Mouse (Mus musculus): ENCODE results near the gene Kif27.
"Not testable (repeated sequence)": the region's sequence is repeated elsewhere in the genome, so short reads cannot be mapped to it uniquely, and the experiment has no call there.

Kif27 gene

DNA sequence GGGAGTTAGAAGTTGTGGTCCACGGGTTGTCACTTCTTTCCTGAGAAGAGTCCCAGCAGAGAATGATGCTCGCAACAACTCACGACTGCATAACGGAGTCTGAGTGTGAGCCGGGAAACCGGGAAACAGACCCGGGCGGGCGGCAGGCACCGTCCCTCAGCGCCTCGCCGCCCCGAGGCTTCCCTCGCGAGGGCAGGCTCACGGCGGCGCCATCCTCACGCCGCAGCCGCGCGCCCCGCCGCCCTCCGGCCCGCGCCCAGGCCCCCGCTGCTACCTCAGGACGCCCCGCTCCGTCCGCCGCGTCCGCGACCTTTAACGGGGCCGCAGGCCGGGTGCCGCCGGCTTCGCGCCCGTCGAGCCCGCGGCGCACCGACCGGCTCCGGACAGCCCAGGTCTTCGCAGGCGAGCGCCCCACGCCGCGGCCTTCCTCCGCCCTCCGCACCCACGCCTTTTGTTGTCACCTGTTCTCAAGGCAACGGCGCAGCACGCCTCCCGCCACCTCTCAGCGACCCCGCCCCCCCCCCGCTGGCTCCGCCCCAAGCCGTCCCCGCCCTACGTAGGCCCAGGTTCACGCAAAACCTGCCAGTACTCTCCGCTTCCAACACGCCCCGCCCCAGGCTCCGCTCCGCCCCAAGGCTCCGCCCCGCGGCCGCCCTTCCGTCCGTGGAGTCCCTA is at the start of gene Kif27:
TSS of gene Kif27 (minus strand) at position 494 of the 675 bp plus-strand sequence.
- peak; percentile 94 for DNase-seq

DNA sequence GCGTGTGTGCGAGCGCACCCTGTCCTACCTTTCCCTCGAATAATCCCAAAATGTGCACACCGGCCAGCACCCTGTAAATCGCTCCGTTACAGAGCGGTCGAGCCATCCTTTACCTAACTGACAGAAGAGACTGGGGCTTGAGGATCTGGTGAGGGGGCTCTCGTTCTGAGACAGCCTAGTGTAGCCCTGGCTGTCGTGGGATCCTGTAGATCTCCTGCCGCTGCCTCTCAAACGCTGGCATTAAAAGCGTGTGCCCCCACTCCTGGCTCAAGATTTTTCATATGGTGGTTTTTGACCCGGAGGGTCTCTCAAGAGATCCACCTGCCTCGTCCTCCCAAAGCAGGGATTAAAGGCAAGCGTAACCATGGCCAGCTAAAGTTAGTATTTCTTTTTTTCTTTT is 44.3 kb upstream of the Kif27 start, which contains the start of gene Hnrnpk:
TSS of gene Hnrnpk (minus strand) at position 101 of the 400 bp plus-strand sequence.
- DNase-seq = not testable (repeated sequence)

DNA sequence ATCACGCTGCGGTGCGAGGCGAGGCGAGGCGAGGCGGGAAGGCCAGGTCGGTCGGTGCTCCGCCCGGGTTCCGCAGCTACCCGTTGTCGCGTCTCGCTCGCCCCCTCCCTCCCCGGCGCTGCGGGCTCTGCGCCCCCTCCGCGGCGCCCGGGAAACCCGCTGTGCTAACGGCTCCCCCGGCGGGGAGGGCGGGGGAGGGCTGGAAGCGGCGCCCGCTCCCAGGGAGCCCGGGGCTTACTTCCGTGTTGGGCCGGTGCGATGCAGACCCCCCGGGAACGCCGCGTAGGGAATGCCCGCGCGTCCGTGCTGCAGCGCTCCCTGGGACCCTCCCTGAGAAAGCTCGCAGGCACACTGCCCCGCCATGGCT is 43.8 kb upstream of the Kif27 start:
- DNase-seq = no peak

DNA sequence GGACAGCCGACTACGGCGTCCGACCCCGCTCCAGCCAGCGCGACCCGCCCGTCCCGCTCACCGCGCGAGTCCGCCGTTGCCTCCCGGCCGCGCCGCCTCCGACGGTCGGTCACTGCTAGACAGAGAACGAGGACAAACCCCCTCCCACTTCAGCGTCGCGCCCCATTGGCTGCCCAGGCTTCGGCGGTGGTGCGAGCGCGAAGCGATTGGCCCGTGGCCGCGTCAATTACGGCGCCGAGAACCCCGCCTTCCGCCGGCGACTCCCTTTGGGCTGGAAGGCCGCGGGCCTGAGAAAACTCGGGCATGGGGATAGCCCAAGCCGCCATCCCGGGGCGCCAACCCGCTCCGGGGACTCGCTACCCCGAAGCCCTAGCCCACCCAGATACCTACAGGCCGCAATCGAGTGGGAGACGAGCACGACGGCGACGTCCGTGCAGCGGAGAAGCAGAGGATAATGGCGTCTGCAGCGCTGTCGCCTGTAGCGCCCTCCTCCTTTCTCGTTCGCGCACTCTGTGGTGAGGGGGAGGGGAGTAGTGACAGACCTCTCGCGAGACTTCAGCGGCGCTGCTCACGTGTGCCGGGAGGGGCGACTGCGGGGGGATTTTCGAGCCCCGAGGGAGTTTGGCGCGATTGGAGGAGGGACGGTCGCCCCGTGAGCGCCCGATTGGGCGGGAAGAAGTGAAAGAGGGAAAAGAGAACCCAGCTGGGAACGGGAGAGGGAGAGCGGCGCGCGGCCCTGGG is 43.3 kb upstream of the Kif27 start, which contains the start of gene Rmi1:
TSS of gene Rmi1 (plus strand) at position 246 of the 741 bp plus-strand sequence.
- peak; percentile 99 for DNase-seq

DNA sequence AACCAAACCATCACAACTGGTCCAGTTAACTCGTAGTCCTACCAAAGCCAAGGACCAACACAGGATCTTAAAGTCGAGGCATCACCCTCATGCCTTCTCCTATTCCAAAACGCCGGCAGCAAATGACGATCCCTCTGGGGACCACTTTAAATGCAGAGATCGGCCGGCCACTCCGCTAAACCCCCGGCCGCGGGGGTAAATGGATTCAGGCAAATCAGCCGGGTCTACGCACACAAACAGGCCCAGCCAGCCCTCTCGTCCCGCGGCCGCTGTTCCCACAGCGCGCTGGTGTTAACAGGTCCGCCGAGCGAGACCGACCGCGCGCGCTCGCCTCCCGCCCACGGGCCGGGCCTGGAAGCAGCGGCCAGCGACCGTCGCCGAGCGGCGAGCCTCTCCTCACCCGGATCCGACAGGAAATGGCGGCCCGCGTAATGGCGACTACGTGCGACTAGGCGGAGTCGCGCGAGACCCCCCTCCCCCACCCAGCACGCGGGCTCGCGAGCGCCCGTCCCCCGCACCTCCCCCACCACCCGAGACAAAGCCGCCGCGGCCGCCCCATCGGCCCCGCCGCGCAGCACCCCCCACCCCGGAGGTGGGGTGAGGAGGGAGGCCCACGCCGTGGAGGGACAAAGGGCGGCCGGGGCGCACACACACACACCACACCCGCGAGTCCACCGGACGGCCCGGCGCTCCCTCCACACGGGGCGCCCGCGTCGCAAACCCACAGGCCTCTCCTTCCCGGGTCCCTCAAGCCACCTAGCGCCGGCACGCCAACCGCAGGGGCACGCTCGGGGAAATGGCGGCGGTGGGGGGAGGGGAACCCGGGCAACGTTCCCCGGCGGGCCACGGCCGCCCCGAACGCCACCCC is 42.4 kb upstream of the Kif27 start:
- DNase-seq = peak; percentile 89

DNA sequence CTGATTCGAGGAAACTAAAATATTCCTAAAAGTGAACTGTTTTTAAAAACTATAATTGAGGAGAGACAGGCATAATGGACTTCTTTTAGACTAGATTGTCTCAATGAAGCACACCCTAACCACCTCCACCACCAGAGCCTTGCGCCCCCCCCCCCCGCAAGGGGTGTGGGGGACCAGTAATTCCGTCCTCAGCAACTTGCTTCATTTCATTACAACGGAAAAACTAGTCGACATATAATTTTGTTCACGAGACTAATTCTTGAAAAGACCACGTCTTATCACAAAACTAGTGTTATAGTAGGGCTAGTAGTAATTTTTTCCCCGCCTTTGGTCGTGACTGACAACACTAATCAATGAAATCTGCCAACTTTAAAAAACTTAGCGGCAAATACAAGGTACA is 41.7 kb upstream of the Kif27 start:
- DNase-seq = no peak

DNA sequence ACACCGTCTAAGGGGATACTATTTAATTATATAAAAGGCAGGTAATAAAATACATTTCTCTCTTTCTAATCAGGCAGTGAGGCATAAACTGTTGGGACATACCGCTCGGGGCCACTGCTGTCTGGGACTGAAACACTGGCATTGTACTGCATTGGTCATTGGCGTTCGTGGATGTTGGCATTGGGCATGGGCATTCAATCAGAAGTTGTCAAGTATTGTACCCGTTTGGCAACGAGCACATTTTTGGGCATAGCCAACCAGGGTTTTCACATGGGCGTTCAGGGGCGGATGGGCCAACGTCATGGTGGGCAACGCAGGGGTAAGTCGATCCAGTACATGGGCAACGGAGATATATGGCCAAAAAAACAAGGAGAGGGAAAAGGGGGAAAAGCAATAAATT is 38.7 kb upstream of the Kif27 start:
- no peak for DNase-seq

DNA sequence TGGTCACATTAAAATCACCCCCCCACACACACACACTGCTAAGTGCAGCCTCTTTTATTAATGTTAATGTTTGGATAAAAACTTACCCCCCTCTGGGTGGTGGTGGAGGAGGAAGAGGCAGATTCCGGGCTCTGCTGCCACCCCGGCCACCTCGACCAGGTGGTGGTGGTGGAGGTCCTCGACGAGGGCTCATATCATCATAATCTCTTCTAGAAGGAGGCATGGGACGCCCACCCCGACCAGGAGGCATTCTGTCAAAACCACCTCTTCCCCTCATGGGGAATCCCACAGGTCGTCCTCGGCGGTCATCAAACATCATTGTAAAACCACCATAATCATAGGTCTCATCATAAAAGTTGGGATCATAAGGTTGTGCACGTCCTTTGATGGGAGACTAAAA is 35.5 kb upstream of the Kif27 start:
- DNase-seq = not testable (repeated sequence)

DNA sequence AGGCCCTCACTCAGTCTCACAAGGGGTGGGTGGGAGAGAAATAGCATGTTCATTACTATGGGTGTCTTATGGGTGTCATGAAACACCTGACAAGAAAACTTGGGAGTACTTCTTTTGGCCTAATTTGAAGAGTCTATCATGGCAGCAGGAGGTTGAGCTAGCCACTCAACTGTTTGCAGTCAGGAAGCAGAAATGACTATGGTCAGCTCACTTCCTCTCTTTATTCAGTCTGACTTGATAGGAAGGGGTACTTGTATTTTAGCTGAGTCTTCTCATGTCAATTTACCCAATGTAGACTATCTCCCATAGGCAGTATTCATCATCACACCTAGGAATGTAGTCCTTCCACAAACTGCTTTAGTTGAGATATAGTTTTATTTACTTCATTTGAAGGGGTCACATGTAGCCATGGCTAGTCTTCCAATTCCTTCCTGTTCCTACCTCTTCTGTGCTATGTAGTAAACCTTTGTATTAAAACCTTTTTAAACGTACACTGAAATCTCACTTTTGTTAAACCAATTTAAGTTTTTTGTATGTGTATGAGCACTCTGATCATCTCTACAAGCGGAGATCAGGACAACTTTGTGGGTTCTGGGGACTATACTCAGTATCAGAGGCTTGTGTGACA is 30.5 kb upstream of the Kif27 start:
- DNase-seq = no peak

DNA sequence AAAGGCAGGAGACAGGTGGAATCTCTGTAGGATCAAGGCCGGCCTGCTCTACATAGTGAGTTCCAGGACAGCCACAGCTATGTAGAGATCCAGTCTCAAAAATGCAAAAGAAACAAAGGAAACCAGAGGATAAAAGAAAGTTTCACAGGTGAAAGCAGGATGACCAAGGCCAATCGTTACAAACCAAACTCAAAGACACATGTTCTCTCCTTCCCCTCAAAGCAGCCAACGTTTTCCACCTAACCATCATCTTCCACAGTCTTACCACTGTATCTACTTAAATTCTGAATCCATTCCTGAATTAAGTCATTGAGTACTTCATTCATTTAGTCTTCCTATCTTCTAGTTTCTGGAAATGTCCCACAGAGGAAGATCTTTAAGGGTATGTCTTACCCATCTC is 29.5 kb upstream of the Kif27 start:
- DNase-seq = no peak

DNA sequence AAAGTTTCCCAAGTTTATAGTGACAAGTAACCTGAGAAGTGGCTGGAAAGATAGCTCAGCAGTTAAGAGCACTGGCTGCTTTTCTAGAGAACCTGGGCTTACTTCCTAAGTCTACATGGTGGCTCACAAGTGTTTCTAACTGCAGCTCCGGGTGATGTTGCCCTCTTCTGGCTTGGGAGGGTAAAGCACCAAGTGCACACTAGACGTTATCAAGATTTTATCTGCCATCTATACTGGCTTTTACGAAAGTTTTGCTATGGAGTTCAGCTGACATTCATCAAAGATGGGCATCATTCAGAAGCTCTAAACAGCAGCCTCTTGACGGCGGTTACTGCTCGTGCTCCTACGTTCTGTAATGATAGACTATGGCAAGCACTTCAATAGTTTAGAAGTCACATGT is 29.0 kb upstream of the Kif27 start:
- peak; percentile 83 for DNase-seq

DNA sequence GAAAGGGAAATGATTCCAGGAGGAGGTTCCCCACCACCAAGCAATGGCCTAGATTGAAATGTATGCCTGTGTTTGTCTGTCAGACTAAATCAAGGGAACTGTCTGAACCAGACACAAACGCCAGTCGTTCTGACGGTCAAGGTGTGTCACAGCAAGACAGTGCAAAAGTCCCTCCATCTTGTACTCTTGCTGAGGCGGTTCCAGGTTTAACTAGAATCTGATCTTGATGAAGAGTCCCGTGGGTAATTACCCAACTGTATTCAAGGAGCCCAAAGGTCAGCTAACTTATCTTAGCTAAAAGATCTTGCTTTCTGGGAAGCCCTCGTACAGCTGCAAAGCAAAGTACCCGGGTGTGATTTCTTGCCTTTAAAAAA is 26.6 kb upstream of the Kif27 start:
- DNase-seq = no peak

DNA sequence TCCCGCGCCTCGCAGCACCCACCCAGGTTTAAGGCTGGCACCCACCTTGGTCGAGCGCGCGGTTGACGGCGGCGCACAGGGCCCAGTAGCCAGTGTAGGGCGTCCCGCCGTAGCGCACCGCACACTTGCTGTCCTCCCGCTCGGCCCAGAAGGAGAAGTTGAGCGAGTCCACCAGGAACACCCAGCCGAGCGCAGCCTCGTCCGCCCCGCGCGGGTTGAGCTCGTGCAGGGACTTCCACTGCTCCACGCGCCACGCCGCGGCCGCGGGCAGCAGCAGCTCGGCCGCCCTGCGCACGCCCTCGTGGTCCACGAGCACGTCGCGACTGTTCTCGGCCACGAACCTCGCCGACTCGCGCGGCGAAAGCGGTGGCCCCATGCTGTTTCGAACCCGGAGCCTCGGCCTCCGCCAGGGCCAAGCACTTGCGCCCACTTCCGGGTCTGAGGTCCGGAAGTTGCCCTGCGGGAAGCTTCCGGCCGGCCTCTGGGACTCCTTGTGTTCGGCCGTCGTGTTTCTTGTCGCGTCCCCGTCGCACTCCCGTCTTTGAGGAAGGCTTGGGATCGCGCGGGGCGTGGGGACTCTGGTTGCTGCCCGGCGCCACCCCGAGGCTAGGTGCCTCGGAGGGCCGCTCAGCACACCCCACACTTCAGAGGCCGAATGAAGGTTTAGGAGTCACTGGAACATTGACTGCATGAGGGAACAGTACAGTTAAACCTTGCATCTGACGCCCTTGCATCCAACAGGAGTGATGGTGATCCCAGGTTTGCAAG is 26.0 kb upstream of the Kif27 start, which contains the start of gene 2210016F16Rik:
TSS of gene 2210016F16Rik (minus strand) at position 447 of the 768 bp plus-strand sequence.
- peak; percentile 85 for DNase-seq

DNA sequence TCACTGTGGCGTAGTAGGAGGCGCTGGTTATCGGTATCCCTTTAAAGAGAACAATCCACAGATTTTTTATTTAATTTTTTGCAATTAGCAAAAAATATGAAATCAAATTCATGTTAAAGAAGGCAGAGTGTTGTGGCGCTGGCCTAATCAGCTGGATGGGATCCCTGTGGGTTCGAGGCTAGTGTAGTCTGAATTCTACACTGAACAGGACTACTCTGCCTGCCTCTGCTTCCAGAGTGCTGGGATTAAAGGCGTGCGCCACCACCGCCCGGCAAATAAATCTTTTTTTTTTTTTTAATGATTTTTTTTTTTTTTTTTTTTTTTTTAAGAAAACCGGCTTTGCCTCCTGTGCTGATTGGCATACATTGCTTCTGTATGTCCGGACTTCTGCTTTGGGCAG is 25.4 kb upstream of the Kif27 start:
- DNase-seq = no peak

DNA sequence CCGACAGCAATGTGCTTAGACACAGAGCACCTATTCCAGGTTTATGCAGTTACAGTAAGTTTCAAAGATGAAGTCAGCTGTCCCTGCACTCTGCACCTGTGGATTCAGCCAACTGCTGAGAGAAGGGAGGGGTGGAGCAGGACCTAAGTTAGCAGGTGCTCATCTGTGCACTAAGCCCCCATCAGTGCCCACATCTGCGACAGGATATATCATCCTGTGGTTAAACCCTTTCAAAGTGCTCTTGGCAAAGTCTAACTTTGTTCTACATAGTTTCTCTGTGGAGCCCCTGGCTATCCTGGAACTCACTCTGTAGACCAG is 14.2 kb upstream of the Kif27 start:
- no peak for DNase-seq

DNA sequence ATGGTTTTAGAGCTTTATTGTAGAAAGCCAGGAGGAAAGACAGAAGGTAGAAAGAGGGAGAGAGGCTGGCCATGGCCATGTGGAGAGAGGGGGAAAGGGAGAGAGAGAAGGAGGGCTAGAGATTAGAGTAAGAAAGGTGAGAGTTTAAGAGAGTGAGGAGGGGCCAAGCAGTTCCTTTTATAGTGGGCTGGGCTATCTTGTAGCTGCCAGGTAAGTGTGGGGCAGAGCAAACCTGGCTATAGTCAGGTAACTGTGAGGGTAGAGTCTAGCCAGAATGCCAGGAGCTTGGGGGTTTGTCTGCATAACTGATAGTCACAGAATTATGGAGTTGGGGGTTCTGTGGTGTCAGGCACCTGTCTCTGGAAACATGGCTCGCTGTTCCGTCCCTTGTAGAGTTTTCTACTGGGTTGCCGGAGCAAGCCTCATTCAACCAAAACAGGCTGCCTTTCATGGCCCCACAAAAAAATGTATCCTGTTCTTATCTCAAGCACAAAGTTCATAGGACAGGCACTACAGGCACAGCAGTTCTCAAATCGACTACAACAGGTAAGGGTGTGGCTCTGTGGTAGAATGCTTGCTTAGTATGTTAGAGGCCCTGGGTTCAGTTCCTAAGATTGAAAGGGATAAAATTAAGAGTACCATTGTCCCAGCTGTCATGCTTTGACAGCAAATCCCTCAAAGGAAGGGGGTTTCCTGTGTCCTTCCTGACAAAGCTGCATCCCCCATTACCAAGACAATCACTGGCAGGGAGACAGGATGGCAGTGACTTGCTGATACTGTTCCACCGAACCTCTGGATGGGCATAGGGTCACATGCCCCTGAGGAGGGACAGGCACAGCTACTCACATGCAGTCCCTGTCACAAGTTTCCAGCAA is 13.6 kb upstream of the Kif27 start:
- DNase-seq = no peak

DNA sequence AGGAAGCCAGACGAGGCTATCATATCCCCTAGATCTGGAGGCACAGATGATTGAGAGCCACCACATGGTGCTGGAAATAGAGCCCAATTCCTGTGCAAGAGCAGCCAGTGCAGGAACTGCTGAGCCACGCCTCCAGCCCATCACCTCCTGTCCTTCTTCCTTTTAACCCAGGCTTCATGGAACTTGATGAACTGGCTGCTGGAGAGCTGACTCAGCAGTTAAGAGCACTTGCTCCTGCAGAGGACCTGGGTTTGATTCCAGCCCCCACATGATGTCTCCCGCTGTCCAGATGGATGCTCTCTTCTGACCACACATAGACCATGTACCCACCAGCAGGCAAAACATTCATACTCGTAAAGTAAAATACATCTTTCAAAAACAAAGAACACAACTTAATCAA is 9.9 kb upstream of the Kif27 start:
- no peak for DNase-seq

DNA sequence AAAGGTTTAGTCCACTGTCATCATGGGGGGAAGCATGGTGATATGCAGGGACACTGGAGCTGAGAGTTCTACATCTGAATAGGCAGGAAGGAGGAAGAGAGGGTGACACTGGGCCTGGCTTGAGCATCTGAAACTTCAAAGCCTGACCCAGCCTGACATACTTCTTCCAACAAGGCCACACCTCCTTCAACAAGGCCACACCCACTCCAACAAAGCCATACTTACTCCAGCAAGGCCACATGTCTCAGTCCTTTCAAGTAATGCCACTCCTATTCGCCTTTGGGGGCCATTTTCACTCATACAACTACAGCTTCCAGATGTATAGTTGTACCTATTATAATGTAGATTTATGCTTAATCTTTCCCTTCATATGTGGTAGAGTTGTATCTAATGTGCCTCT is 8.7 kb upstream of the Kif27 start:
- no peak for DNase-seq

DNA sequence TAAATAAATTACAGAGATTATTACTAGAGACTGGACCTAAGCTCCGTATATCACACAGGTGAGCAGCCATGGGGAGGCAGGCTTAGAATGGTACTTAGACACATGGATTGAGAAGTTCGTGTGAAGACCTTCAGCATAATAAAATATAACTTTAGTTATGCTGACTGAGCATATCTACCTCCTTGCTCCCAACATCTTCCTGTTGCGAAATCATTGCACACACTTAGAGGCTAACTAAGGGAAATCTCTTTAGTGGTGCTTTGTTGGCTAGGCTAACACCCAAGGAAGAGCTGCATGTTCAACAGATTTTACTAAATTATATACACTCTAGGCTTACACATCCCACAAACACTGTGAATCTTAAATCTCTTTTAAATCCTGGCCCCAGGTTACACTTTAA is 7.5 kb upstream of the Kif27 start:
- no peak for DNase-seq

DNA sequence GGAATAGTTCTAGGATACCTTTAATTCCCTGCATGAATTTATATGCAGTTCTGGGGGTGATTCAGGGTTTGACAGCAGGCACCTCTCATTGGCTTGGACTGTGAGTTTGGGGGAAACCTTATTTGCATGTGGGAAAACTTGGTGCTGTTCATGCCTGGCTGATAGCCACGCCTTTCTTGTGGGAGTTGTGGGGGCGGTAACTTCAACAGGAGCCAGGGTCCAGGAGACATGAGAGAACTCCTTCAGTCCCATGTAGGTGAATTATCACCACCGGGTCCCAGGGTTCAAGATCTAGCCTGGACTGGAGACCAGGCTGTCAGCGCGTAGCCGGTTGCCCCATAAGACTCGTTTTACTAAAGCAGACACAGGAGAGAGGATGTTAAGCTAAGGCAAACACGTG is 6.3 kb upstream of the Kif27 start:
- not testable (repeated sequence) for DNase-seq
